Mouse (Mus musculus) hindbrain, embryonic 13.5 days (tissue): ENCODE data around the gene Pik3r6. TPM values are rescaled to one million over a fixed set of nuclear protein-coding genes. Genes with fewer than 3 reads are reported as not detected.

Experiments used
- ATAC-seq: fragments of 200-750 bp; cut with Nextera tagmentation; 2 replicates; pipeline ENCODE4 v1.8.0; 2017; ENCODE audit warnings: moderate TSS enrichment; ENCODE audit not compliant: low FRiP score
- H3K27ac ChIP-seq: fragments of 300-500 bp; sonication (generic); 2 replicates; pipeline ENCODE4 v1.5.1; 2015; ENCODE audit warnings: inconsistent platforms, mild to moderate bottlenecking, moderate library complexity
- H3K27me3 ChIP-seq: fragments of 300-500 bp; sonication (generic); 2 replicates; pipeline ENCODE4 v1.6.1; 2015; ENCODE audit warnings: mild to moderate bottlenecking, inconsistent platforms
- H3K36me3 ChIP-seq: fragments of 300-500 bp; sonication (generic); 2 replicates; pipeline ENCODE4 v1.6.1; 2015; ENCODE audit warnings: mild to moderate bottlenecking, inconsistent platforms
- H3K4me1 ChIP-seq: fragments of 300-500 bp; sonication (generic); replicated peaks from 2 replicates; pipeline ENCODE4 v1.6.1; 2015; ENCODE audit warnings: inconsistent platforms
- H3K4me2 ChIP-seq: fragments of 300-500 bp; sonication (generic); 2 replicates; pipeline ENCODE4 v1.6.1; 2015; ENCODE audit warnings: inconsistent platforms, mild to moderate bottlenecking, moderate library complexity
- H3K4me3 ChIP-seq: fragments of 300-500 bp; sonication (generic); 2 replicates; pipeline ENCODE4 v1.5.1; 2015; ENCODE audit warnings: mild to moderate bottlenecking, inconsistent platforms
- H3K9ac ChIP-seq: fragments of 300-500 bp; sonication (generic); 2 replicates; pipeline ENCODE4 v1.6.1; 2015; ENCODE audit warnings: mild to moderate bottlenecking, inconsistent platforms
- H3K9me3 ChIP-seq: fragments of 300-500 bp; sonication (generic); 2 replicates; pipeline ENCODE4 v1.6.1; 2016; ENCODE audit warnings: inconsistent platforms
- WGBS: fragments of 180-500 bp; shearing (Covaris S2); methylation state at CpG from one replicate; pipeline ENCODE4 v1.1.7; 2015; 5-methylcytosine and 5-hydroxymethylcytosine counted together
- polyA plus RNA-seq: library from polyadenylated mRNA; unstranded; fragments of >200 nt; fragmentation: Nextera tagmentation; extraction: Ambion mirVana; gene quantifications from 2 replicates; pipeline ENCODE4 v1.2.1, GENCODE M21; 2015

The Pik3r6 gene
- polyA plus RNA-seq, 1 experiment from 2014 or later: 2.7 TPM

- H3K4me2 ChIP-seq: no peak overlapping the region
Observed at GRCm38 (mm10) chr11:68474600-68474999, 28.2 kb upstream of the Pik3r6 start.

GRCm38 (mm10) chr11:68475676-68476075, 27.1 kb upstream of the Pik3r6 start:
- Histone ChIP-seq H3K9me3 (no peaks in the 10 kb centered on the region), H3K27ac (no peak overlapping the region), H3K36me3 (no peaks in the 10 kb centered on the region), H3K4me3 (no peak overlapping the region), H3K27me3 (no peaks in the 10 kb centered on the region), H3K4me1 (no peaks in the 10 kb centered on the region), H3K9ac (no peak overlapping the region), H3K4me2 (no peak overlapping the region)
- 94% methylated on average over 7 of the region's 7 CpGs for WGBS
- no peak for ATAC-seq

More at GRCm38 (mm10) chr11:68474600-68474999, 28.2 kb upstream of the Pik3r6 start:
- no peaks in the 10 kb centered on the region for H3K4me1 ChIP-seq
- ATAC-seq: no peak
- H3K9ac ChIP-seq: no peak overlapping the region
- no peaks in the 10 kb centered on the region for H3K27me3 ChIP-seq
- no peak overlapping the region for H3K27ac ChIP-seq
- H3K4me3 ChIP-seq: no peak overlapping the region
- H3K36me3 ChIP-seq: no peaks in the 10 kb centered on the region
- 82% methylated on average over 6 of the region's 6 CpGs for WGBS
- H3K9me3 ChIP-seq: no peaks in the 10 kb centered on the region

- WGBS: 92% methylated on average over 6 of the region's 6 CpGs
- no peak overlapping the region for H3K27ac ChIP-seq
- ATAC-seq: no peak
- no peaks in the 10 kb centered on the region for H3K27me3 ChIP-seq
- H3K9ac ChIP-seq: no peak overlapping the region
- no peaks in the 10 kb centered on the region for H3K4me1 ChIP-seq
- no peaks in the 10 kb centered on the region for H3K9me3 ChIP-seq
- H3K4me3 ChIP-seq: no peak overlapping the region
- H3K4me2 ChIP-seq: no peak overlapping the region
- H3K36me3 ChIP-seq: no peaks in the 10 kb centered on the region
Observed at GRCm38 (mm10) chr11:68477661-68478060, 25.2 kb upstream of the Pik3r6 start.

- 88% methylated on average over 3 of the region's 3 CpGs for WGBS
- H3K27ac ChIP-seq: no peak overlapping the region
- H3K4me3 ChIP-seq: no peak overlapping the region
- no peaks in the 10 kb centered on the region for H3K9me3 ChIP-seq
- H3K4me1 ChIP-seq: no peaks in the 10 kb centered on the region
- no peak overlapping the region for H3K9ac ChIP-seq
- H3K4me2 ChIP-seq: no peak overlapping the region
- H3K27me3 ChIP-seq: no peaks in the 10 kb centered on the region
- ATAC-seq: no peak
- H3K36me3 ChIP-seq: no peaks in the 10 kb centered on the region
Observed at GRCm38 (mm10) chr11:68478574-68478981, 24.2 kb upstream of the Pik3r6 start.

GRCm38 (mm10) chr11:68480660-68481059, 22.2 kb upstream of the Pik3r6 start:
- H3K27me3 ChIP-seq: no peaks in the 10 kb centered on the region
- H3K4me3 ChIP-seq: no peak overlapping the region
- no peak overlapping the region for H3K9ac ChIP-seq
- H3K4me2 ChIP-seq: no peak overlapping the region
- H3K4me1 ChIP-seq: 0 out of 2 replicates have a peak, but pooled peaks cover 5% of the 10 kb centered on the region
- no peaks in the 10 kb centered on the region for H3K9me3 ChIP-seq
- H3K27ac ChIP-seq: no peak overlapping the region
- 92% methylated on average over 4 of the region's 4 CpGs for WGBS
- ATAC-seq: no peak
- H3K36me3 ChIP-seq: no peaks in the 10 kb centered on the region

GRCm38 (mm10) chr11:68482001-68482400, 20.8 kb upstream of the Pik3r6 start:
- no peak overlapping the region for H3K4me3 ChIP-seq
- H3K9ac ChIP-seq: no peak overlapping the region
- no peaks in the 10 kb centered on the region for H3K9me3 ChIP-seq
- H3K27me3 ChIP-seq: no peaks in the 10 kb centered on the region
- H3K4me2 ChIP-seq: no peak overlapping the region
- no peak overlapping the region for H3K27ac ChIP-seq
- 0 out of 2 replicates have a peak, but pooled peaks cover 5% of the 10 kb centered on the region for H3K4me1 ChIP-seq
- no peaks in the 10 kb centered on the region for H3K36me3 ChIP-seq
- no peak for ATAC-seq

- Histone ChIP-seq H3K4me2 (no peak overlapping the region), H3K27me3 (no peaks in the 10 kb centered on the region), H3K4me1 (0 out of 2 replicates have a peak, but pooled peaks cover 5% of the 10 kb centered on the region), H3K4me3 (no peak overlapping the region), H3K9me3 (no peaks in the 10 kb centered on the region), H3K27ac (no peak overlapping the region), H3K36me3 (no peaks in the 10 kb centered on the region), H3K9ac (no peak overlapping the region)
- WGBS: 85% methylated on average over 6 of the region's 6 CpGs
- ATAC-seq: no peak
Observed at GRCm38 (mm10) chr11:68483213-68483612, 19.6 kb upstream of the Pik3r6 start.

- no peaks in the 10 kb centered on the region for H3K36me3 ChIP-seq
- H3K9me3 ChIP-seq: no peaks in the 10 kb centered on the region
- no peak overlapping the region for H3K9ac ChIP-seq
- 73% methylated on average over 3 of the region's 3 CpGs for WGBS
- no peak for ATAC-seq
- H3K4me1 ChIP-seq: peaks cover 9% of the 10 kb centered on the region; the same call in 1 of the 2 replicates
- no peak overlapping the region for H3K27ac ChIP-seq
- H3K27me3 ChIP-seq: no peaks in the 10 kb centered on the region
- H3K4me3 ChIP-seq: no peak overlapping the region
- no peak overlapping the region for H3K4me2 ChIP-seq
Observed at GRCm38 (mm10) chr11:68484431-68484830, 18.4 kb upstream of the Pik3r6 start.

- WGBS: 39% methylated on average over 8 of the region's 8 CpGs
- no peaks in the 10 kb centered on the region for H3K9me3 ChIP-seq
- no peak overlapping the region for H3K4me3 ChIP-seq
- H3K9ac ChIP-seq: peak overlapping the region; percentile 11; the same call in 1 of the 2 replicates
- no peaks in the 10 kb centered on the region for H3K36me3 ChIP-seq
- no peaks in the 10 kb centered on the region for H3K27me3 ChIP-seq
- ATAC-seq: no peak
- H3K4me2 ChIP-seq: no peak overlapping the region
- no peak overlapping the region for H3K27ac ChIP-seq
- peaks cover 10% of the 10 kb centered on the region; the same call in 1 of the 2 replicates for H3K4me1 ChIP-seq
Observed at GRCm38 (mm10) chr11:68485206-68485942, 17.4 kb upstream of the Pik3r6 start.

GRCm38 (mm10) chr11:68486093-68486492, 16.7 kb upstream of the Pik3r6 start:
- no peak for ATAC-seq
- Histone ChIP-seq H3K9me3 (no peaks in the 10 kb centered on the region), H3K9ac (peak overlapping the region; percentile 11; the same call in 1 of the 2 replicates), H3K27ac (no peak overlapping the region), H3K4me1 (peaks cover 10% of the 10 kb centered on the region; the same call in 1 of the 2 replicates), H3K36me3 (no peaks in the 10 kb centered on the region), H3K4me2 (no peak overlapping the region), H3K4me3 (no peak overlapping the region), H3K27me3 (no peaks in the 10 kb centered on the region)
- WGBS: 95% methylated on average over 3 of the region's 3 CpGs

- no peaks in the 10 kb centered on the region for H3K9me3 ChIP-seq
- WGBS: 95% methylated on average over 10 of the region's 10 CpGs
Observed at GRCm38 (mm10) chr11:68487720-68488119, 15.1 kb upstream of the Pik3r6 start.

GRCm38 (mm10) chr11:68488256-68488824, 14.5 kb upstream of the Pik3r6 start:
- WGBS: 72% methylated on average over 6 of the region's 6 CpGs
- H3K36me3 ChIP-seq: no peaks in the 10 kb centered on the region
- H3K9ac ChIP-seq: no peak overlapping the region
- H3K4me1 ChIP-seq: peaks cover 10% of the 10 kb centered on the region; the same call in 1 of the 2 replicates
- H3K27ac ChIP-seq: no peak overlapping the region
- H3K9me3 ChIP-seq: no peaks in the 10 kb centered on the region
- H3K4me3 ChIP-seq: no peak overlapping the region
- no peak overlapping the region for H3K4me2 ChIP-seq
- no peaks in the 10 kb centered on the region for H3K27me3 ChIP-seq
- ATAC-seq: no peak

More at GRCm38 (mm10) chr11:68487720-68488119, 15.1 kb upstream of the Pik3r6 start:
- H3K27ac ChIP-seq: no peak overlapping the region
- H3K4me1 ChIP-seq: peaks cover 10% of the 10 kb centered on the region; the same call in 1 of the 2 replicates
- no peak for ATAC-seq
- H3K36me3 ChIP-seq: no peaks in the 10 kb centered on the region
- H3K4me2 ChIP-seq: no peak overlapping the region
- H3K27me3 ChIP-seq: no peaks in the 10 kb centered on the region
- H3K9ac ChIP-seq: no peak overlapping the region
- no peak overlapping the region for H3K4me3 ChIP-seq
